Mouse (Mus musculus) liver, adult 2 months (tissue): ENCODE results near the gene Gnat2.

Experiments
- CTCF ChIP-seq: fragments of 200-500 bp; IDR thresholded peaks from 2 replicates; pipeline ENCODE4 v1.5.1; 2011; ENCODE audit warnings: low read depth, low read length, control low read depth
- POLR2A ChIP-seq: fragments of 200-500 bp; IDR thresholded peaks from 2 replicates; pipeline ENCODE4 v1.6.1; 2011; ENCODE audit warnings: low read length, control low read depth; ENCODE audit not compliant: insufficient read depth; ENCODE audit errors: extremely low read depth

DNA sequence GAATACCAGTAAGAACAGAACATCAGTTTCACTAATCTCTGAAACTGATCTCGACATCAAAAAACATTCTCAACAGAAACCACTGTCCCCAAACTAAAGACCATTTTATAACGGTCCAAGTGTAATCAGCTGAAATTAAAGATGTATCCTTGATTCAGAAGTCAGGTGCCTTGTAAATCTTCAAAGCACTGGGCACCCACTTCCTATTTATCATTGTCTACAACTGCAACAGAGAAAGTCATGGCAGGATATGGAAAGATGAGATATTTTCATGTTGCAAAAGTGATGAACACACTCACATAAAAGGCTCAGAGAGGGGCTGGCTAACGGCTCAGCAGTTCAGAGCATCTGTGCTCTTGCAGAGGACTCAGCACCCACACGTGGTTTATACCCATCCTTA is 48.2 kb downstream of the Gnat2 start:
- TF ChIP-seq CTCF (no peak), POLR2A (no peak)
